Mouse (Mus musculus): ENCODE results near the gene S1pr1.

The S1pr1 gene

DNA sequence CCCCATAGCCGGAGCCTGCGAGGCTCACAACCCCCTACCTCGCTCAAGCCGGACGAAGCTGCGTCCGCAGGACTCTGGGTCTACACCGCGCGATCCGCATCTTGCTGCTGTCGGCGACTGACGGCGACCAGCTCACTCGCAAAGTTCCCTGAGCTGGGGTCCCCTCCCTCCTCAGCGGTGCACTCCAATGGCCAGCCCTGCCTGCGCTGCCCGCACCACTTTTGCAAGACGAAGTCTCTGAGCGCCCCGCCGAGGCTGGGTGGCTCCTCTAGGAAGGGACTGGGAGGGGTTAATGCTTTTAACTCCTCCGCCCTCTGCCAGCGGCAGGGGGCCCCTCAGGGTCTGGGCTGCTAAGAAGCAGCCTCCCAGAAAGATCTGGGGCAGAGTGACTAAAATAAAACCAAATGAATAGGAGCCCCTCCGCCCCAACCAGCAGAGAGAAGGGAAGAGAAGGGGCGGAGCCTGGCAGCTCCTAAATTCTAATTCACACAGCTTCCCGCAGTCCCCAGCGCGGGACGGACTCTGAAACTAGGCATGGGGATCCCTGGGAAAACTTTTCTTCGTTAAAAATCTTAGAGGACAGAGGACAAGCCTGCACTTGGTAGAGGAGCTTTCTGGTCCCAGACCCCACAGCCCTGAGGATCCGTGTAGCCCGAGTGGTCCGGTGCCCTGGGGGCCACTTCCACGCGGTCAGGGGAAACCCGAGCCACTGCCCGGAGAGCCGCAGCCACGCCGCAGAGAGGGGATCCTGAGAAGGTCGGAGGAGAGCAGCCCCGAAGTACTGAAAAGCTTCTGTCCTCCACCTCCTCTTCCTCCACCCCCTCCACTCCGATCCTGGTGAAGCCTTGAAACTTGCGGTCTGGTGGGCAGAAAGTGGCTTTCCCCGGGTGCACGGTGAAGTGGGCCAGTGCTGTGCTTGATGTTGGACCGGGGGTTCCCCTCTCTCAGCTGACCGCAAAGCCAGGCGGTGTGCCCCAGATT lies at the start of gene S1pr1:
Gene S1pr1, minus strand, starts transcription at position 402 of the 981 bp plus-strand sequence.
- DNase-seq = peak; percentile 41

DNA sequence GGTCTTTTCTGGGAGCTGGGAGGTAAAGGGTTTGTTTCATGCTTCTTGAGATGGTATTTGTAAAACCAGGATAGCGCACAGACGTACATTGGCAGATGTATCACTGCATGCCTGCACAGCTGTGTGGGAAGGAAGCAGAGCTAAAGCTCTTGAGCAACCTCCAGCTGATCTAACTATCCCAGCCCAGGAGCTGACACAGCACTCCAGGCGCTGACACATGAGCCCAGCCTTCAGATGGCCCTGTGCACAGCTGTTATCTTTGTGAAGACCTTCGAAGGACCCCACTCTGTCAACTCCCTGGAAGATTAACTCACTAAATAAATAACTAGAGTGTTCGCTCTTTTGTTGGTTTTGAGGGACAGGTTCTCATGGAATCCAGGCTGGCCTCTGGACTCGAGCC lies 48.4 kb upstream of the S1pr1 start:
- DNase-seq = no peak

- DNase-seq = no peak
Measured at GRCm38 (mm10) chr3:115762841-115763240, 48.0 kb upstream of the S1pr1 start.

GRCm38 (mm10) chr3:115759659-115760058 lies 44.8 kb upstream of the S1pr1 start:
- no peak for DNase-seq

DNA sequence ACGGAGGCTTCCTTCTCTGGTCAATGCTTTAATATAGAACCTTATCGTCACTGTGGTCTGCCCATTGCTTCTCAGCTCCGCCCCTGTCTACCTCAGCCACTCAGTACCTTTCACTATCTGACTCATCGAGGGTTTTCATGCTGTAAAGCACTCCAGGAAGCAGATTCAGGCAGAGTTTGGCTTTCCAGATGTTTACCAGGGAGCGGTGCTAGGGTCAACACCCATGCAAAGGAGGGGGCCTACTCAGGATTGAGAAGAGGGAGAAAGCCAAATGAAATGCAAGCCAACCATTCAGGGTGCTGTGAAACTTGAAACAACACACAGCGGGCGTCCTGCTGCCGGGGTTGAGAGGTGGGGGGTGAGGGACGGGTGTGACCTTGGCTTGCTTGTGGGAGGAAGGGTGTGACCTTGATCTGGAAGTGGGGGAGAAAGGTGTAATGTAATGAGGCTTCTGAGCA lies 43.6 kb upstream of the S1pr1 start:
- no peak for DNase-seq

DNA sequence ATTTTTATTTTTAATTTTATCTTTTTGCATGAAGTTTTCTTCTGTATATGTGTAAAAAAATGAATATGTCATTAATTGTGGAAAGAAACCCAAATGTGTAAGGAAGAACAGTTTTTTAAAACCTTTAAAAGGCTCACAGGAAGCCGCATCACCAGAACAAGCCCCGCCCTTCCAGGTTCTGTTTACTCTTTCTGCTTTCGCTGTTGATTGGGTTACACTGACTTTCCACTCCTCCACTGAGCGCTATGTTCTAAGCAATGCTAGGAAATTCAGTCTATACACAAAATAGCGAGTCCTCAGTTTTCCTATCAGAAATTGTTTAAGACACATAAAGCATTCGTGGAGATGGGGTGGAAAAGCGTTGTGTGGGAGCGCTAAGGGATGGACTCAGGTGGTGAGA lies 39.6 kb upstream of the S1pr1 start:
- no peak for DNase-seq

DNA sequence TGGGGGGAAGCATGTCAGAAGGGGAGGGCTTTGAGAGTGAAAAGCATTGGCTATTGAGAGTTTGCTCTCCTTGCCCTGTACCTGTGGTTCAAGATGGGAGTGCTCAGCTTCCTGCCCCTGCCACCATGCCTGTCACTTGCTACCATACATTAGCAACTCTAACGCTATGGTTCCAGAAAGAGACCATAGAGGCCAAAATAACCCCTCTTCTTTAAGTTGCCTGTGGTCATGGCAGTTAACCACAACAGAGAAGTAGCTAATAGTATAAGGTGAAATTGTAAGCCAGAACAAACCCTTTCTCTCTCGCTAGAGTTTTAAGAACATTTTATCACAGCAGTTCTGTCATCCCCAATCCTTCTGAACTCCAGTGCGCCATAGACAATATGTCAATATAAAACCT lies 35.5 kb upstream of the S1pr1 start:
- DNase-seq = no peak

DNA sequence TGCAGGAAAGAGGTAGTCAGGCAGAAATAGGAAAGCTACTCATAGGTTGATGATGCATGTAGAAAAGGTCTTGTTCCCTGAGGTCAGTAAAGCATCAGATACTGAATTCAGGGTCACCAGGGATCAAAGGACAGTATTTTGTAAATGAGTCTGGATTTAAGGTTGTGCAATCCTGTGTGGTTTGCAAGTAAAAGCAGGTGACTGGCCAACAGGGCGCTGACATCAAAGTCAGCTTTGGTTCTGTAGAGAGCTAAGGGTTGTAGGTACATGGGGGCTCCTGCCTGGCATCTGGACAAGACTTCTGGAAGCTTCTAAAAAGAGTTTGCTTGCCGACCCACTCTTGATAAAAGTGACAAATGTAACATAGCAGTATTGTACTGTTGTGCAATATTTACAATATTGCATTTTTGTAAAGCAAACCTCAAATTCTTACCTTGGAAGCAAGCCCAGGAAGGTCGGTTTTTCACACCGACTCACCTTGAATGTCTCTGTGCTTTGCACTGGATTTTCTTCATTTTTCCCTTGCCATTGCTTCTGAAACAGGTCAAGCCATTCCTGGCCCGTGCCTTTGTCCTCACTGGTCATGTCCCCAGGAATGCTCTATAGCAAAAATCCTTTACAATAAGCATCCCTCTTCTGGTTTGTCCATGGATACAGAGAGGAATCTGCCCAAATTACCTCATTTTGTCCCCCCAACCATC lies 33.6 kb upstream of the S1pr1 start:
- no peak for DNase-seq

DNA sequence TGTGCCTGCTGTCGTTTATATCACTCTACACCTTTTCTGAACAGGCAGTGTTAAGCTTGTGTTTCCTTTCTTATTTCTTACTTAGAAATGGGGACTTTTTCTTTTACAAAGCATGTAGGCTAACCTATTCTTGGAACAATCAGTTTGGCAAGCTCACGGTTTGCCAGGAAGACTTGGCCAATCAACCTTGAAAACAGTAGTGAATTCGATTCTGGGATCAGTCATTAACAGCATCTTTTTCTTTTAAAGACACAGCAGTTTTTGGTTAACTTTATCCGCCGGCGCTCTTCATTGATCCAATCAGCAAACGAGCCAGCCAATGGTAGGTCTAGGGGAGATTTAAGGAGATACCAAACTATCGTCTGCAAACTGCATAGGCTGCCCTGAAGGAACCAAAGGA lies 31.6 kb upstream of the S1pr1 start:
- no peak for DNase-seq

GRCm38 (mm10) chr3:115745088-115745487 lies 30.2 kb upstream of the S1pr1 start:
- no peak for DNase-seq

GRCm38 (mm10) chr3:115738524-115738923 lies 23.7 kb upstream of the S1pr1 start:
- no peak for DNase-seq

DNA sequence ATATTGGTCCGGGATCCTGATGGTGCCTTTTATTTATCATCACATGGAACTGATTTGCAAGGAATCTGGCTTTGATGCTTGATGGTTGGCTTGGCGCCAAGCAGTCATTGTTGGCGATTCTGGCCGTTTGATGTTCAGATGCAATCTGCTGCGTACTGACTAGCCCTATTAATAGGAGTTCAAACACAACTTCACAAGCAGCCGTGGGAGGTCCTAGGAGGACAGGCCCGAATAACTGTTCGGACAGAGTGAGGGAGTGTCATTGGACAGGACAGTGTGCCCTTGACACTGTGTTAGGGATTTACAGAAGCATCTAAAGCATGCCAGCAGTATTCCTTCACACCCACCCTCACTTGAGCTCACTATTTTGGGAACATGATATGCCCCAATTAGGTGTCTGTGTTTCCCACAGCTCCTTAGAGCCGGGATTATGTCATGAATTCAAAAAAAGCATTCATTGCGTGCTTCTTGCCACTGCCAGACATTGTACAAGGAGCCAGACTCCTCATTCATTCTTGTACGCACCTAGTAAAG lies 23.0 kb upstream of the S1pr1 start:
- peak; percentile 4 for DNase-seq

DNA sequence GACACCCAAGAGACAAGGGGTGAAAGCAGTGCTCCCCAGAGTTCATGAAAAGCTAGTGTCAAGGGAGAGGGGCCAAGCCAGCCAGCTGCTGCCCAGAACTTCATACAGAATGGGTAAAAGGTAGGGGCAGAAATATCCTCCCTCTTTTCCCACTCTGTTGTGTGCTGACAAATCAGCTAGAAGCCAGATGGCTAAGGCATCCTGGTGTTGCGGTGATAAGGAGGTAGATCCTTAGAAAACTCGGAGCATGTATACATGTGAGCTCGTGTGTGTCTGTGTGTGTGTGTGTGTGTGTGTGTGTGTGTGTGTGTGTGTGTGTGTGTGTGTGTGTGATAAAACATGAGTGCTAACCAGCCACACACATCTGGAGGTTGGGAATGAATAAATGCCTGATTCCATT lies 20.7 kb upstream of the S1pr1 start:
- DNase-seq = no peak

DNA sequence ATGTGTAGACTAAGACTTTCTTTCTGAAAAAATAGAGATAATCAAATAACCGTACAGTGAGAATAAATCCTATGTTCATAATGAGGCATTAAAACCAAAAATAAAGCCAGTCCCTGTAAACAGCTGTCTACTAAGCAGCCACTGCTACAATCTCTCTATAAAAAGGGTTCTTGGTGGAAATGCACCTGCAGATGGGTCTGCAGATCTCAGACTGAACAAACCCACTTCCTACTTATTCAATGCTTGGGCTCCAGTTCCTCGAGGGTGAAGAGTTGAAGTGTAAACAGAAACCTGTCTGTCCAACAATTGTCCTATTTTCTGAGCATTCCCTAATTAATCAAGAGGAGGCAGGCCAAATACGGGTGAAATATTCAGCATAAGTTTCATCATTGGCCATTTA lies 20.0 kb upstream of the S1pr1 start:
- no peak for DNase-seq

GRCm38 (mm10) chr3:115730336-115730735 lies 15.5 kb upstream of the S1pr1 start:
- no peak for DNase-seq

GRCm38 (mm10) chr3:115729187-115729586 lies 14.3 kb upstream of the S1pr1 start:
- no peak for DNase-seq

GRCm38 (mm10) chr3:115728211-115728610 lies 13.3 kb upstream of the S1pr1 start:
- no peak for DNase-seq

DNA sequence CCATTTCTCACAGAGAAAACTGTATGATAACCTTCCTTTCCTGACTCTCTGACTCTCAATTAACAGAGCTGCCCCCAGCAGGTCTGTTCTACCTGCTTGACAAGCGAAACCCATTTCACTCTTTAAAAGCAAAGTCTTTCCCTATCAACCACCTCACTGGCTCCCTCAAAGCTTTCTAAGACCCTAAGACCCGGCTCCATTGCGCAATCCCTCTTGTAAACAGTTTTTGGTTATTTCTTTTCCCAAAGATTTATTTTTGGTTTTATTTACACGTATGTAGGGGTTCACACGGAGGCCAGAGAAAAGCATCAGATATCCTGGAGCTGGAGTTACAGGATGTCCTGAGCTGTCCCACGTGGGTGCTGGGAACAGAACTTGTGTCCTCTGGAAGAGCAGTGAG lies 4.0 kb upstream of the S1pr1 start:
- DNase-seq = no peak

DNA sequence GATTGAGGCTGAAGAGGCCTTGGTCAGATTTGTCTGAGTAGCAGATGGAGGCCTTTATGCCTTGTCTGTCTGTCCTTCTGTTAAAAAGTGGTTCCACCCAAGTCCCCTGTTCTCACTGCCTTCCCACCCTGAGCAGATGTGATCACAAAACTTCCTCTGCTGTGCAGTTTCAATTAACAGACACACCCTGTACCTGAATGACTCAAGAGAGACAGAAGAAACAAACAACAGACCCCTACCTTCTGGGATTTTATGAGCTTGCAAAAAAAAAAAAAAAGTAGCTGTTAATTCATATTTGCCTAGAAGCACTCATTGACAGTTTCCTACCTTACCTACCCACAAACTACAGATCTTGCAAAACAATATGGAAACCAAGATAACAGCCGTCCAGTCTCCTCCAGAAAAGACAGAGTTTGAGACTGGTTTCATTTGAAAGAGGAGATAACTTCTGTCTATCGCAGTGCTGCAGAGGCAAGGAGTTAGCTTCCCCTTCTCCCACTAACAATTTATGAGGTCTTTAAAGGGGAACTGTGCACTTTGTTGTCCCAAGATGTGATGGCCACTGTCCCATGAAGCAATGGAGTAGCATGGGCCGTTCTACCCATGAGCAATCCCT lies 1.1 kb upstream of the S1pr1 start:
- no peak for DNase-seq

- DNase-seq = no peak
Measured at GRCm38 (mm10) chr3:115714049-115714435, 830 bp downstream of the S1pr1 start.

- DNase-seq = no peak
Measured at GRCm38 (mm10) chr3:115713417-115714048, 1.3 kb downstream of the S1pr1 start.

GRCm38 (mm10) chr3:115712808-115713200 lies 2.1 kb downstream of the S1pr1 start:
- DNase-seq = peak; percentile 26
